In genomic region chr1:22645257-22645656, GRCm38 (mm10) we compare ENCODE assay signal across 19 mouse cellular contexts.
"Had no signal": no experiment of that assay in that cellular context is flagged by ENCODE, and none has a peak within 500 bp of the region (broad histone marks: within the 10 kb centered on the region; RNA-seq: fewer than 3 reads in every experiment).

No protein-coding gene starts in this region.

- ATAC-seq: midbrain, embryonic 16.5 days had no signal

- H3K9ac ChIP-seq: liver, embryonic 15.5 days; lung, embryonic 14.5 days; midbrain, embryonic 12.5 days; neural tube, embryonic 13.5 days; neural tube, embryonic 15.5 days; stomach, embryonic 15.5 days had no signal

- H3K4me2 ChIP-seq: liver, embryonic 15.5 days; lung, embryonic 14.5 days; midbrain, embryonic 12.5 days; neural tube, embryonic 13.5 days; neural tube, embryonic 15.5 days; stomach, embryonic 15.5 days had no signal

- H3K4me1 ChIP-seq: liver, embryonic 15.5 days; midbrain, embryonic 12.5 days; neural tube, embryonic 13.5 days; stomach, embryonic 15.5 days had no signal

- DNase-seq: lung, adult 18-20 months; lung, embryonic 14.5 days; lung, postnatal 14 days; lung, postnatal 4 days; midbrain, embryonic 14.5 days; retina, postnatal 1 day; right cerebral cortex, adult 18-20 months; thymus, adult 18-20 months; thymus, postnatal 14 days; thymus, postnatal 36 days had no signal

- H3K9me3 ChIP-seq: liver, embryonic 15.5 days; midbrain, embryonic 10.5 days; midbrain, embryonic 12.5 days; neural tube, embryonic 13.5 days; neural tube, embryonic 15.5 days; stomach, embryonic 15.5 days had no signal

- H3K27me3 ChIP-seq: liver, embryonic 15.5 days; midbrain, embryonic 12.5 days; neural tube, embryonic 13.5 days; neural tube, embryonic 15.5 days; stomach, embryonic 15.5 days had no signal

- H3K27ac ChIP-seq: liver, embryonic 15.5 days; midbrain, embryonic 10.5 days; midbrain, embryonic 12.5 days; neural tube, embryonic 13.5 days; neural tube, embryonic 15.5 days; stomach, embryonic 15.5 days; stomach, postnatal 0 days had no signal

- H3K36me3 ChIP-seq: liver, embryonic 15.5 days; midbrain, embryonic 10.5 days; midbrain, embryonic 12.5 days; neural tube, embryonic 13.5 days; neural tube, embryonic 15.5 days; stomach, embryonic 15.5 days had no signal

- H3K4me3 ChIP-seq: liver, embryonic 15.5 days; midbrain, embryonic 10.5 days; midbrain, embryonic 12.5 days; myocyte; neural tube, embryonic 13.5 days; neural tube, embryonic 15.5 days; stomach, embryonic 15.5 days had no signal
